Mouse (Mus musculus) frontal cortex, adult 2 months (tissue): ENCODE results near the gene Arl15. TPM values are rescaled to one million over a fixed set of nuclear protein-coding genes. Genes with fewer than 3 reads are reported as not detected.
A peak's percentile ranks its signal among the peaks of the same experiment; 100 is the strongest.

ENCODE experiments used
- DNase-seq, 2 experiments: peaks; one replicate each; pipeline ENCODE4 v3.0.0; 2022; ENCODE audit warnings: low spot score in 1 of 2; ENCODE audit errors: extremely low spot score in 1 of 2
- polyA plus RNA-seq: library from polyadenylated mRNA; depleted of rRNA; stranded (reverse); fragments of >200 nt; gene quantifications from 2 replicates; pipeline ENCODE4 v1.2.3, GENCODE M21; 2012

Gene Arl15
- polyA plus RNA-seq, 1 experiment = 17.3 TPM

- no peak for DNase-seq
Measured at GRCm38 (mm10) chr13:113903255-113903654, 109.0 kb downstream of the Arl15 start.

GRCm38 (mm10) chr13:113911986-113912519 lies 117.7 kb downstream of the Arl15 start:
- DNase-seq = no peak

- DNase-seq = no peak
Measured at GRCm38 (mm10) chr13:113914551-113914971, 120.3 kb downstream of the Arl15 start.

GRCm38 (mm10) chr13:113915700-113916099 lies 121.4 kb downstream of the Arl15 start:
- DNase-seq = no peak

- no peak for DNase-seq
Measured at GRCm38 (mm10) chr13:113916761-113917160, 122.5 kb downstream of the Arl15 start.

GRCm38 (mm10) chr13:113917376-113917775 lies 123.1 kb downstream of the Arl15 start:
- no peak for DNase-seq

GRCm38 (mm10) chr13:113917868-113918411 lies 123.6 kb downstream of the Arl15 start:
- no peak for DNase-seq

GRCm38 (mm10) chr13:113918668-113919067 lies 124.4 kb downstream of the Arl15 start:
- DNase-seq = no peak

- DNase-seq = no peak
Measured at GRCm38 (mm10) chr13:113935697-113936096, 141.4 kb downstream of the Arl15 start.

GRCm38 (mm10) chr13:113937231-113937630 lies 142.9 kb downstream of the Arl15 start:
- no peak for DNase-seq

GRCm38 (mm10) chr13:113938561-113938960 lies 144.3 kb downstream of the Arl15 start:
- no peak for DNase-seq

GRCm38 (mm10) chr13:113939097-113939496 lies 144.8 kb downstream of the Arl15 start:
- no peak for DNase-seq

- no peak for DNase-seq
Measured at GRCm38 (mm10) chr13:113939681-113940080, 145.4 kb downstream of the Arl15 start.

- no peak for DNase-seq
Measured at GRCm38 (mm10) chr13:113940151-113940550, 145.8 kb downstream of the Arl15 start.

GRCm38 (mm10) chr13:113941943-113942342 lies 147.6 kb downstream of the Arl15 start:
- no peak for DNase-seq

GRCm38 (mm10) chr13:113947546-113947945 lies 153.2 kb downstream of the Arl15 start:
- DNase-seq = peak in 1 of 2 experiments; percentile 7

GRCm38 (mm10) chr13:113949708-113950107 lies 155.4 kb downstream of the Arl15 start:
- DNase-seq = no peak

GRCm38 (mm10) chr13:113950131-113950530 lies 155.8 kb downstream of the Arl15 start:
- no peak for DNase-seq

- no peak for DNase-seq
Measured at GRCm38 (mm10) chr13:113957438-113957837, 163.1 kb downstream of the Arl15 start.

- DNase-seq = peak in 1 of 2 experiments; percentile 15
Measured at GRCm38 (mm10) chr13:113964945-113965344, 170.6 kb downstream of the Arl15 start.

- no peak for DNase-seq
Measured at GRCm38 (mm10) chr13:113970706-113971105, 176.4 kb downstream of the Arl15 start.

GRCm38 (mm10) chr13:113972401-113972800 lies 178.1 kb downstream of the Arl15 start:
- no peak for DNase-seq

- no peak for DNase-seq
Measured at GRCm38 (mm10) chr13:113974866-113975265, 180.6 kb downstream of the Arl15 start.
